Mouse (Mus musculus) forelimb bud, embryonic 11.5 days (tissue): ENCODE measurements at regions not wholly inside any gene's neighbourhood (a gene's known extent, or its start where the extent isn't known, plus 50 kb on each side); places are given as distances from the start of the nearest gene placed in this dataset.
"Not testable (repeated sequence)": the region's sequence is repeated elsewhere in the genome, so short reads cannot be mapped to it uniquely, and the experiment has no call there.

Source experiments
- DNase-seq: peaks from one replicate; pipeline ENCODE4 v3.0.0-alpha.2; 2012; ENCODE audit warnings: low read depth, low spot score

- not testable (repeated sequence) for DNase-seq
Observed at GRCm38 (mm10) chr5:91752846-91753245, 210.0 kb downstream of the Rchy1 start.

- DNase-seq: no peak
Observed at GRCm38 (mm10) chr5:91751168-91751567, 211.7 kb downstream of the Rchy1 start.

GRCm38 (mm10) chr5:91746077-91746476 lies 216.8 kb downstream of the Rchy1 start:
- DNase-seq: no peak

DNA sequence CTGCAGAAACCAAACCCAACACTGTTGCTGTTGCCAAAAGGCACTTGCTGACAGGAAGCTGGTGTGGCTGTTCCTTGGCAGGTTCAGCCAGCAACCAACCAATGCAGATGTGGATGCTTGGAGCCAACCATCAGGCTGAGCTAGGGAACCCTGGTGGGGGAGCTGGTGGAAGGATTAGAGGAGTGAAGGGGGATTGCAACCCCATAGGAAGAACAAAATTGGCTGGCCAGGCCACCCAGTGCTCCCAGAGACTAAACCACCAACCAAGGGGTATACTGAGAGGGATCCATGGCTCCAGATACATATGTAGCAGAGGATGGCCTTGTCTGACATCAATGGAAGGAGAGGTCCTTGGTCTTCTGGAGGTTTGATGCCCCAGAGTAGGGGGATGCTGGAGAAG lies 218.5 kb downstream of the Rchy1 start:
- DNase-seq: no peak

GRCm38 (mm10) chr5:91740159-91740537 lies 222.7 kb downstream of the Rchy1 start:
- DNase-seq: no peak

GRCm38 (mm10) chr5:91739433-91740158 lies 222.2 kb downstream of the Parm1 start:
- no peak for DNase-seq

DNA sequence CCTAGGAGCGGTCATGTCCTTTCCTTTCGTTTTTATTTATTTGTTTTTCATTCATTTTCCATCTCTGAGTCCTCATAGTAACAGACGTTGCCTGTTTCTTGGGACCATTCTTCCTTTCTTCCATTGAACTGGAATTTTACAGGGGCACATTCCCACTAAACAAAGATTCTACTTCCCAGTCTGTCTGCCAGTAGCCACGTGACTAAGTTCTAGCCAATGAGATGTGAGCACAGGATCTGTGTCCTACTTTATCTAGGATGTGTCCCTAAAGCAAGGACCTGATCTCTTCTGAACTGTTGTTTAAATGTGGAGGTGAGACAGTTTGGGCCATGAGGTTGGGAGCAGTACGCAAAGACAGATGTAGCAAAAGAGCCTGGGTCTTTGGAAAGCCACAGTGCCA lies 214.6 kb downstream of the Parm1 start:
- DNase-seq: no peak

GRCm38 (mm10) chr5:91731155-91731554 lies 213.7 kb downstream of the Parm1 start:
- no peak for DNase-seq

DNA sequence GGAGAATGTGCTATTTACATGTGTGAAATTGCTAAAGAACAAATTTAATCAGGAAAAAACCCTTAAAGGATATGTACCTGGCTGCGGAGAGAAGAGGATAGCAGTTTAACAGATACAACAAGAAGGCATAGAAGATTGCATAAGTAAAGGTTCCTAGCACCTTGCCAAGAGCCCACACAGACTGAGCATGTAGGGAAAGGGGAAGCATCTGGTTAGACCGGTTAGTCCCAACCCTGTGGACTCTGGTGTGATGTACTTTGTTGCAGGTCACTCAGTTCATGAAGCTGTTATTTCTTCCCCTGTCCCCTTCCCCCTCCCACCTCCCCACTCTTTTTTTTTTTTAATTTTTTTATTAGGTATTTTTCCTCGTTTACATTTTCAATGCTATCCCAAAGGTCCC lies 212.5 kb downstream of the Parm1 start:
- no peak for DNase-seq

- no peak for DNase-seq
Observed at GRCm38 (mm10) chr5:91729415-91729814, 212.0 kb downstream of the Parm1 start.

GRCm38 (mm10) chr5:91727448-91727847 lies 210.0 kb downstream of the Parm1 start:
- DNase-seq: no peak

DNA sequence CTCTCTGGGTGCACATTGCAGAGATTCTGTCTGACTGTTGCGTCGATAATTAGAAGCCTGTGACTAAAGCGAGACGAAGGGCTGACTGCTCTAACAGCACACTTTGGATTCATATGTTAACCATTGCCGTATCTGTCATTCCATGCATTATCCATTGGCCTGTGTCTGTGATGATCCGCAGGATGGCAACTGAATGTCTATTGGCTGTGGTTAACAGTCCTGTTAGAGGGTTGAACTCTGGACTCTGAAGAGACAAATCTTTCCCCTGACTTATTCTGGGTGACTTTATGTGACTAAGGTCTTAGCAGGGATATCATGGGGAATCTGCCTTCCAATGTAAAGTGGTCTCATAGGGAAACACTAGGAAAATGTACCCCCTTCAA lies 208.7 kb downstream of the Parm1 start:
- no peak for DNase-seq

DNA sequence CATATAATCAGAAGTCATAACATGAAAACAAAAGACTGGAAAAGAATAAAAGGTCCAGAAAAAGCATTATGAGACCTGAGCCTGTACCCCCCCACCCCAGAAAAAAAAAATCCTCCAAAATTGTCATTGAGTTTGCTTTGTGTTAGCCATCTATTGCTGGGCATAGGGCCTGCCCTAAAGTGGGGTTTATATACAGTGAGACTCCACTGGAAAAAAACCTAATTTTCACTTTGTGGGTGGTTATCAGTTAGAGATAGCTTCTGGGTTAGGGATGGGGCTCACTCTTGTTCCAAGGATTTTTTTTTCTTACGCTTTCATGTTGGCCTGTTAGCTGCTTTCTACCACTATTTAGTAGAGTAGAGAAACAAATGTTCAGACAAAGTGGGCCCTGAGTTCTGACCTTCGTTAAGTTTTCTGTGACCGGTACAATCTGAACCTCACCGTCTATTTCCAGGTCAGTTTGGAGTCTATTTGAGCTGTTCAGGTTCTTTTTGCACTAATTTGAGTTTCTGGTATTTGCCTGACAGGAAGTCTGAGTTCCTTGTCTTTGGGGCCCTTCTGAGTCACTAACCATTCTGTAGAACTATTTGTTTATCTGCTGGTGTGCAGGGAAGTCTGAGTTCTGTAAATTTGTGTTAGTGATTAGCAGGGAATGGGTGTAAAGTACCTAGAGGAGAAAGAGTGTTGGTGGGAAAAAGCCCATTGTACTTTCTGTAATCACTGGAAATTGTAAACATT lies 208.1 kb downstream of the Parm1 start:
- DNase-seq: no peak

GRCm38 (mm10) chr5:91724881-91725280 lies 207.5 kb downstream of the Parm1 start:
- DNase-seq: no peak

DNA sequence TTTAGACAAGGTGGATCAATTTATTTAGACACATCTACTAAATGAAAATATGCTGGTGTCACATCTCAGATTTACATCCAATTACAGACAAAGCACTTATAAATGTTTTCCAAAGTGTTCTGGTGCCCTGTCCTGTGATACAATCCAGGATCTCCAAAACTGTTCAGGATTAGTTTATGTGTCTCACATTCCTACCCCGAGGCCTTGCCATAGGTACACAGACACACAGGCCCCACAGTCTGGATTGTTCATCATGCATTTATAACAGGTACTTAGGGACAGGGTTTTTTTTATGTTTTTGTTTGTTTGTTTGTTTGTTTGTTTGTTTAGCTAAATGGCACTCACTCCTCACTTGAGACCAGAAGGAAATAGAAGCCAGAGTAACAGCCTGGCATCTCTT lies 206.0 kb downstream of the Parm1 start:
- peak; percentile 49 for DNase-seq

- peak; percentile 79 for DNase-seq
Observed at GRCm38 (mm10) chr5:91722982-91723381, 205.6 kb downstream of the Parm1 start.

DNA sequence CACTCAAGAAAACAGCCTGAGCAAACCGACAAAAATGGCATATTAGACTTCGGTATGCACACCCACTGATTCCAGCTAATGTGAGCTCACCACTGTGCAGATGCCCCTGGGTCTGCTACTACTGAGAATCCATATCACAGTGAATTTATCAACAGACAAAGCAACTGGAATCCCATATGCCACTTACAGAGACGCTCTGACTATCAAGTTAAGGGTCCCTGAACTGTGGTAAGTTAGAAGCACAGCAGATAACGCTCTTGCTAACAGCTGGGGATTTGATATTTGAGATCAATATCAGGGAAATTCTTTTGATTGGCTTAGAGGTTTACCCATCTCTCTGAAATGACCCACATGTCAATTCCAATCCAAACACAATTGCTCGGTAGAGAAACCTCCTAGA lies 205.0 kb downstream of the Parm1 start:
- DNase-seq: no peak

GRCm38 (mm10) chr5:91721231-91722096 lies 204.0 kb downstream of the Parm1 start:
- no peak for DNase-seq

- no peak for DNase-seq
Observed at GRCm38 (mm10) chr5:91713020-91713419, 195.6 kb downstream of the Parm1 start.

- no peak for DNase-seq
Observed at GRCm38 (mm10) chr5:91709494-91710286, 192.3 kb downstream of the Parm1 start.

DNA sequence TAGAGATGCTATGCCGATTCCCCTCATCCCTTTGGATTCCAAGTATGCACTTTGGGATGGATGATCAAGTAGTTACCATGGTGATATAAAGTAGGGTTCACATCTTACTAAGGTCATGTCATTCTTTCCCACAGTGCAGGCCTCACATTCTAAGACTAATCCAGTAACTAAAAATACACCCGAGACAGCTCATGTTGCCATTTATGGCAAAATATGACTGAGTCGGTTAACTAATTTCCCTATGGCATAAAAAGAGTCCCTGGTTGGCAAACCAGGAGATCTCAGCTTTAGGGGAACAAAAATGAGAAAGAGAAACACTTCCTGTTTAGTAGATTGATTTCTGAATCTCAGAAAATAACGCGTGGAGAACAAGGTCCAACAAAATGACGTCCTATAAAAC lies 190.7 kb downstream of the Parm1 start:
- DNase-seq: no peak

DNA sequence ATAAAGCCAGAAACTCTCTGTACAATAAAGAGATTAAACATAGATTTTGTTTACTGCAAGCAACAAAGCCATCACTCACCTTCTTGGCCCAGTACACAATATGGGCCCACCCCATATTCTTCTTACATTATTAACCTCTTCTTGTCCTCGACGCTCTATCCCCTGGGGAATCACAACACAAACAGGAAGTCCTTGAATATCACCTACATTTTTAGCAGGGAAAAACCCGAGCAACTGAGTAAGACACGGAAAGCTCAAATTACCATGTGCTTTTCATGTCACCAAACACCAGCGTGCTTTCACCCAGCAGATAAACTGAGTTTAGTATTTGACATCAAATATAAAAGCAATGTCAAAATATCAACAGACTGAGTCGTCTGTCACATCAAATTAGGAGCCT lies 179.7 kb downstream of the Parm1 start:
- DNase-seq: no peak
